ENCODE assay signal across 11 mouse cellular contexts in genomic region chr4:98104161-98104560, GRCm38 (mm10).
A peak's percentile ranks its signal among the peaks of the same experiment; 100 is the strongest.
DNase-seq lines count a peak whose midpoint lies in the region; ATAC-seq and TF ChIP-seq lines count a peak whose summit lies in the region.
"Had no signal": no experiment of that assay in that cellular context is flagged by ENCODE, and none has a peak within 500 bp of the region (broad histone marks: within the 10 kb centered on the region; RNA-seq: fewer than 3 reads in every experiment).

No protein-coding gene starts in this region.

- H3K9ac ChIP-seq in heart, adult 2 months (ENCODE audit: low read depth, low read length), result no peak overlapping the region
- H3K9ac ChIP-seq in heart, embryonic 12.5 days, result no peak overlapping the region
- H3K9ac ChIP-seq: neural tube, embryonic 13.5 days had no signal

- peak; percentile 90 for TF ChIP-seq EP300 in heart, adult 2 months (IDR thresholded peaks at IDR 0.05; ENCODE audit: insufficient read depth, low read depth, low read length)

- H3K79me2 ChIP-seq in heart, adult 2 months (replicated peaks; ENCODE audit: control insufficient read depth, insufficient read depth, low read length), result no peaks in the 10 kb centered on the region

- no peak overlapping the region for H3K4me2 ChIP-seq in heart, embryonic 12.5 days
- H3K4me2 ChIP-seq: neural tube, embryonic 13.5 days had no signal

- peaks cover 39% of the 10 kb centered on the region for H3K4me1 ChIP-seq in heart, adult 2 months (ENCODE audit: control insufficient read depth, insufficient read depth, low read length)
- peaks cover 54% of the 10 kb centered on the region for H3K4me1 ChIP-seq in heart, embryonic 12.5 days (replicated peaks)
- peaks cover 44% of the 10 kb centered on the region for H3K4me1 ChIP-seq in thymus, adult 2 months (replicated peaks; ENCODE audit: control insufficient read depth, insufficient read depth, low read length)

- intact Hi-C loops in heart, adult 2 months (cut with DNase I), result no loop called here

- 78% methylated on average over 8 of the region's 8 CpGs for WGBS in heart, adult 2 months
- WGBS in heart, embryonic 12.5 days, result 84% methylated on average over 8 of the region's 8 CpGs
- WGBS in thymus, adult 2 months, result 97% methylated on average over 8 of the region's 8 CpGs

- no peak overlapping the region for H3K4me3 ChIP-seq in heart, adult 2 months
- H3K4me3 ChIP-seq in heart, embryonic 12.5 days, result no peak overlapping the region
- H3K4me3 ChIP-seq in thymus, adult 2 months (ENCODE audit: control insufficient read depth, insufficient read depth, low read length), result no peak overlapping the region
- H3K4me3 ChIP-seq: neural tube, embryonic 13.5 days had no signal

- TF ChIP-seq CTCF in heart, adult 2 months (IDR thresholded peaks at IDR 0.05), result no peak
- no peak for TF ChIP-seq CTCF in thymus, adult 2 months (IDR thresholded peaks at IDR 0.05; ENCODE audit: borderline replicate concordance, control insufficient read depth, extremely low read depth, insufficient read depth, low read length, poor library complexity)

- 0 out of 2 replicates have a peak, but pooled peaks have one; percentile 29 for TF ChIP-seq POLR2A in heart, adult 2 months (IDR thresholded peaks at IDR 0.05; ENCODE audit: insufficient read depth, low read depth, low read length)
- TF ChIP-seq POLR2A in thymus, adult 2 months (IDR thresholded peaks at IDR 0.05; ENCODE audit: control insufficient read depth, extremely low read depth, insufficient read depth, low read length, poor library complexity), result no peak

- H3K27me3 ChIP-seq in heart, adult 2 months (ENCODE audit: control insufficient read depth, insufficient read depth, low read length), result no peaks in the 10 kb centered on the region
- no peaks in the 10 kb centered on the region for H3K27me3 ChIP-seq in heart, embryonic 12.5 days (replicated peaks)
- H3K27me3 ChIP-seq in thymus, adult 2 months (ENCODE audit: control insufficient read depth, insufficient read depth, low read length), result no peaks in the 10 kb centered on the region
- H3K27me3 ChIP-seq: CH12.LX; neural tube, embryonic 13.5 days had no signal

- ATAC-seq in heart, embryonic 12.5 days (ENCODE audit: insufficient number of reproducible peaks, low FRiP score), result no peak
- ATAC-seq: inflammation-experienced regulatory T-cells, adult 6 months had no signal

- peak; percentile 78 to 85 for DNase-seq in heart, adult 2 months
- peak; percentile 83 for DNase-seq in adrenal gland, adult 8-10 months
- peak; percentile 88 to 91 for DNase-seq in heart, adult 9 months (ENCODE audit: low spot score in 2 of 2)
- DNase-seq in lung, adult 18-20 months, result peak; percentile 76 to 77
- DNase-seq in thymus, adult 2 months, result no peak
- no peak for DNase-seq in layer of hippocampus, adult 9-10 months (ENCODE audit: low spot score)
- DNase-seq in retina, embryonic 14.5 days (ENCODE audit: low spot score), result no peak

- peak overlapping the region; percentile 91 for H3K27ac ChIP-seq in heart, adult 2 months
- H3K27ac ChIP-seq in heart, embryonic 12.5 days (ENCODE audit: poor library complexity, severe bottlenecking), result no peak overlapping the region
- H3K27ac ChIP-seq in thymus, adult 2 months (ENCODE audit: control insufficient read depth, insufficient read depth, low read length), result no peak overlapping the region

- peaks cover 33% of the 10 kb centered on the region for H3K36me3 ChIP-seq in heart, adult 2 months (ENCODE audit: control insufficient read depth, insufficient read depth, low read length)
- H3K36me3 ChIP-seq in heart, embryonic 12.5 days, result no peaks in the 10 kb centered on the region
- no peaks in the 10 kb centered on the region for H3K36me3 ChIP-seq in thymus, adult 2 months (ENCODE audit: control insufficient read depth, insufficient read depth, low read length)
- H3K36me3 ChIP-seq: neural tube, embryonic 13.5 days had no signal

- H3K9me3 ChIP-seq in heart, embryonic 12.5 days (replicated peaks), result no peaks in the 10 kb centered on the region
- H3K9me3 ChIP-seq: neural tube, embryonic 13.5 days had no signal

Comparison
In these comparisons a context has a peak if more than half of its experiments do, and no peak if none do; other contexts are left out.
1. DNase-seq: peak in heart, adult 2 months (2 of 2), adrenal gland, adult 8-10 months (single experiment), heart, adult 9 months (2 of 2) and lung, adult 18-20 months (2 of 2); none in thymus, adult 2 months (single experiment), layer of hippocampus, adult 9-10 months (single experiment) and retina, embryonic 14.5 days (single experiment).